Mouse (Mus musculus): Measurements from ENCODE around the gene Spaca3.
A peak's percentile ranks its signal among the peaks of the same experiment; 100 is the strongest.

The Spaca3 gene

GRCm38 (mm10) chr11:80868039-80868438 is 9.9 kb downstream of the Spaca3 start:
- DNase-seq (ENCODE audit: low read depth, low spot score): no peak

- DNase-seq (ENCODE audit: low read depth, low spot score): no peak
Measured at GRCm38 (mm10) chr11:80872509-80873474, 14.6 kb downstream of the Spaca3 start.

GRCm38 (mm10) chr11:80877131-80877651 is 19.0 kb downstream of the Spaca3 start:
- DNase-seq (ENCODE audit: low read depth, low spot score): peak; percentile 57

- no peak for DNase-seq (ENCODE audit: low read depth, low spot score)
Measured at GRCm38 (mm10) chr11:80878026-80878425, 19.9 kb downstream of the Spaca3 start.

- no peak for DNase-seq (ENCODE audit: low read depth, low spot score)
Measured at GRCm38 (mm10) chr11:80882229-80882810, 24.2 kb downstream of the Spaca3 start.

- DNase-seq (ENCODE audit: low read depth, low spot score): no peak
Measured at GRCm38 (mm10) chr11:80884521-80885231, 26.5 kb downstream of the Spaca3 start.

GRCm38 (mm10) chr11:80886365-80886764 is 28.2 kb downstream of the Spaca3 start:
- no peak for DNase-seq (ENCODE audit: low read depth, low spot score)

GRCm38 (mm10) chr11:80887021-80887420 is 28.9 kb downstream of the Spaca3 start:
- DNase-seq (ENCODE audit: low read depth, low spot score): no peak

GRCm38 (mm10) chr11:80889336-80890063 is 31.3 kb downstream of the Spaca3 start:
- DNase-seq (ENCODE audit: low read depth, low spot score): no peak

- no peak for DNase-seq (ENCODE audit: low read depth, low spot score)
Measured at GRCm38 (mm10) chr11:80895853-80896252, 37.7 kb downstream of the Spaca3 start.

- no peak for DNase-seq (ENCODE audit: low read depth, low spot score)
Measured at GRCm38 (mm10) chr11:80900555-80900954, 42.4 kb downstream of the Spaca3 start.

- DNase-seq (ENCODE audit: low read depth, low spot score): no peak
Measured at GRCm38 (mm10) chr11:80902664-80903063, 44.5 kb downstream of the Spaca3 start.

- DNase-seq (ENCODE audit: low read depth, low spot score): no peak
Measured at GRCm38 (mm10) chr11:80903426-80903825, 45.3 kb downstream of the Spaca3 start.

GRCm38 (mm10) chr11:80904559-80904958 is 46.4 kb downstream of the Spaca3 start:
- DNase-seq (ENCODE audit: low read depth, low spot score): no peak

- no peak for DNase-seq (ENCODE audit: low read depth, low spot score)
Measured at GRCm38 (mm10) chr11:80906456-80906855, 48.3 kb downstream of the Spaca3 start.

GRCm38 (mm10) chr11:80907820-80908219 is 49.7 kb downstream of the Spaca3 start:
- DNase-seq (ENCODE audit: low read depth, low spot score): no peak

GRCm38 (mm10) chr11:80912721-80913120 is 54.6 kb downstream of the Spaca3 start:
- DNase-seq (ENCODE audit: low read depth, low spot score): no peak

- no peak for DNase-seq (ENCODE audit: low read depth, low spot score)
Measured at GRCm38 (mm10) chr11:80913408-80914024, 55.4 kb downstream of the Spaca3 start.
